Mouse (Mus musculus): ENCODE measurements around the gene Trappc2l. TPM values are rescaled to one million over a fixed set of nuclear protein-coding genes. Genes with fewer than 3 reads are reported as not detected.

The Trappc2l gene
- total and polyA plus RNA-seq, 3 experiments, result 0.75 to 32.2 (median 31.8) TPM

DNA sequence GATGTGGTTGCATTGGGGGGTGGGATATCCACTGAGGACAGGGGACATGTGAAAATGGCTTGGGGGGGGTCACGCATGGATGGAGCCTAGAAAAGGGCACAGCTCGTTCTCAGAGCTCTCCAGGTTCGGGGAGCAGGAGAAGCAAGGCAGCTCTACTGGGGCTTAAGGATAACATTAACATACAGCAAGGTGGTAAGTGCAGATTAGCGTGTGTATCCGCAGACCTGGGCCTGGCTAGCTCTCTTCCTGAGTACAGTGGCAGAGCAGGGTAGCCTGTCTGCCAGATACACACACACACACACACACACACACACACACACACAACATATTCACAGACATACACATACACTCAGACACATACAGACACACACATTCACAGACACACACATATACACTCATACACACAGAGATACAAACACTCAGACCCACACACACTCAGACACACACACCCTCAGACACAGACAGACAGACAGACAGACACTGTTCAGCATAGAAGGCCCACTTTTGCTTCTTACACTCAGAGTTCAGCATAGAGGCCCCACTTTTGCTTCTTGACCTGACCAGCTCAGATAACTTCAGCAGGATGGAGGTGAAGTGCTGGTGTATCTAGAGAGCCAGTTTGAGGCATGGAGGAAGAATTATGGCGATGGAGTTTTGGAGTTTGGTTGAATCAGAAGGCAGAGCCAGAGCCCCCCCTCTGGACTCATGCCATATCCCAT, 7.4 kb downstream of the Trappc2l start:
- no peak for DNase-seq (ENCODE audit: low spot score)
- no peak; the same call in 1 of the 2 replicates for ATAC-seq (ENCODE audit: extremely low read depth, insufficient number of reproducible peaks, low FRiP score, poor library complexity, severe bottlenecking)
- TF ChIP-seq GATA1 (IDR thresholded peaks at IDR 0.05; ENCODE audit: borderline replicate concordance, low read length) (no peak), CTCF (IDR thresholded peaks at IDR 0.05; ENCODE audit: low read depth, low read length) (no peak), TAL1 (conservative IDR thresholded peaks at IDR 0.05; ENCODE audit: low read depth, low read length) (no peak), GATA2 (IDR thresholded peaks at IDR 0.05; ENCODE audit: borderline replicate concordance, low read depth, low read length) (no peak), POLR2AphosphoS5 (IDR thresholded peaks at IDR 0.05; ENCODE audit: insufficient replicate concordance, low read depth, low read length) (no peak)
- H3K4me1 ChIP-seq (ENCODE audit: insufficient read depth, low read depth, low read length), result peaks cover 16% of the 10 kb centered on the region
- no peak overlapping the region for H3K4me3 ChIP-seq (ENCODE audit: low read depth, low read length)
- peaks cover 31% of the 10 kb centered on the region for H3K27me3 ChIP-seq (ENCODE audit: insufficient read depth, low read length)
- no peaks in the 10 kb centered on the region for H3K9me3 ChIP-seq (replicated peaks)
- peaks cover 28% of the 10 kb centered on the region for H3K36me3 ChIP-seq (replicated peaks)

GRCm38 (mm10) chr8:122620446-122620845, 9.0 kb downstream of the Trappc2l start:
- ATAC-seq (ENCODE audit: extremely low read depth, insufficient number of reproducible peaks, low FRiP score, poor library complexity, severe bottlenecking), result no peak
- no peak overlapping the region for H3K4me3 ChIP-seq (ENCODE audit: low read depth, low read length)

DNA sequence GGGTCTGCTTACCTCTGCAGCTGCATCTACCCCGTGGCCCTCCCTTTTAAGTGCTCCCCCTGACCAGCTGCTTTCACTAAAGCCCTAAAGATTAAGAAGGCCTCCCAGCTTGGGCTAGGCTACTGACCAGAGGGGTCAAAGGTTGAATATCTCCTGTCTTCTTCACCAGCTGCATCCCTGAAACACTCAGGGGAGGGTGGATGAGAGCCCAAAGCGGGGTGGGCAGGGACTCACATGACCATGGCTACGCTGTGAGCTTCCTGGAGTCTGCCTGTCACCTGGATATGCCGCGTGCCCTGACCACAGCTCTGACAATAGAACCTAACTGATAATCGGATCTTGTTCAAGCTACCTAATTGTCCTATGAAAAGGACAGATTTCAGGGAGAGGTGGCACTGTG, 11.3 kb downstream of the Trappc2l start, which contains the start of gene Pabpn1l:
Gene Pabpn1l, minus strand, starts transcription at position 13 of the 400 bp plus-strand sequence.
- no peak for TF ChIP-seq GATA2 (IDR thresholded peaks at IDR 0.05; ENCODE audit: borderline replicate concordance, low read depth, low read length)
- TF ChIP-seq POLR2AphosphoS5 (IDR thresholded peaks at IDR 0.05; ENCODE audit: insufficient replicate concordance, low read depth, low read length), result no peak
- no peak for TF ChIP-seq TAL1 (conservative IDR thresholded peaks at IDR 0.05; ENCODE audit: low read depth, low read length)
- TF ChIP-seq CTCF (IDR thresholded peaks at IDR 0.05; ENCODE audit: low read depth, low read length), result no peak
- no peak for TF ChIP-seq GATA1 (IDR thresholded peaks at IDR 0.05; ENCODE audit: borderline replicate concordance, low read length)
- Histone ChIP-seq H3K36me3 (replicated peaks) (peaks cover 11% of the 10 kb centered on the region), H3K9me3 (replicated peaks) (no peaks in the 10 kb centered on the region), H3K4me3 (ENCODE audit: low read depth, low read length) (no peak within 1 kb of the TSS), H3K27me3 (ENCODE audit: insufficient read depth, low read length) (peaks cover 31% of the 10 kb centered on the region), H3K4me1 (ENCODE audit: insufficient read depth, low read depth, low read length) (peaks cover 34% of the 10 kb centered on the region)
- DNase-seq (ENCODE audit: low spot score), result no peak
- no peak for ATAC-seq (ENCODE audit: extremely low read depth, insufficient number of reproducible peaks, low FRiP score, poor library complexity, severe bottlenecking)

More at GRCm38 (mm10) chr8:122620446-122620845, 9.0 kb downstream of the Trappc2l start:
- H3K36me3 ChIP-seq (replicated peaks), result peaks cover 15% of the 10 kb centered on the region
- TF ChIP-seq GATA2 (IDR thresholded peaks at IDR 0.05; ENCODE audit: borderline replicate concordance, low read depth, low read length) (no peak), POLR2AphosphoS5 (IDR thresholded peaks at IDR 0.05; ENCODE audit: insufficient replicate concordance, low read depth, low read length) (no peak), CTCF (IDR thresholded peaks at IDR 0.05; ENCODE audit: low read depth, low read length) (no peak), GATA1 (IDR thresholded peaks at IDR 0.05; ENCODE audit: borderline replicate concordance, low read length) (no peak), TAL1 (conservative IDR thresholded peaks at IDR 0.05; ENCODE audit: low read depth, low read length) (no peak)
- peaks cover 31% of the 10 kb centered on the region for H3K27me3 ChIP-seq (ENCODE audit: insufficient read depth, low read length)
- no peak for DNase-seq (ENCODE audit: low spot score)
- H3K9me3 ChIP-seq (replicated peaks), result no peaks in the 10 kb centered on the region
- H3K4me1 ChIP-seq (ENCODE audit: insufficient read depth, low read depth, low read length), result peaks cover 16% of the 10 kb centered on the region

DNA sequence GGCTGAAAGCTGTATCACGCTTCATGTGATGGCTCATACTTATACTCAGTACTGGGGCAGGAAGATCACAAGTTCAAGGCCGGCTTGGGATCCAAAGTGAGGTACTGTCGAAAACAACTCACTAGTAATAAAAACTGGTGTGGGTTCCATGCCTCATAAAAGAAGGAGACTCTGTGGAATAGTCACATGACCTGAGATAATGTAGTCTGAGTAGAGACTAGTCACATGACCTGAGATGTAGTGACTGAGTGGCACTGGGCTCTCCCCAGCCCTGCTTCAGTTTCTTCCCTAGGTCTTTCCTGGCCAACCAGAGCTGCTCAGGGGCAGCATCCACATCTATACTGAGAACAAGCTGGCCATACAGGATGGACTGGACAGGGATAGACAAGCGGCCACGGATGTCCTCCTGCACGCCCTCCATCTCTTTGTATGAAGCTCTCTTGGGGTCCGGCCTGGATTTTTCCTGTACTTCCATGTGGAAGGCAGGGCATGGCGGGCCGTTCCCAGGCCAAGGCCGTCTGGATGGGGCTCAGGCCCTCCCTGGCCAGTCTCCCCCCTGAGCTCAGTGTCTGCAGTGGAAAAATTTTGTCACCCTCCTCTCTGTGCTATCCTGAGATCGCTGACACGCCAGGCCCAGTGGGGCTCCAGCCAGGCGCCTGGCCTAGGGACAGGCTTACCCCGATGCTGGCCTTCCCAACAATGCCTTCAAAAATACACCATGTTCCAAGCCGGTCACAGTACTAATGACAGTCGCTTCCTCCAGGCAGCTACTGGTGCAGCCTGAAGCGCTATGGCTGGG, 12.6 kb downstream of the Trappc2l start:
- ATAC-seq (ENCODE audit: extremely low read depth, insufficient number of reproducible peaks, low FRiP score, poor library complexity, severe bottlenecking) (no peak), DNase-seq (ENCODE audit: low spot score) (no peak)
- no peak overlapping the region for H3K4me3 ChIP-seq (ENCODE audit: low read depth, low read length)
- TF ChIP-seq CTCF (IDR thresholded peaks at IDR 0.05; ENCODE audit: low read depth, low read length), result no peak
- TF ChIP-seq TAL1 (conservative IDR thresholded peaks at IDR 0.05; ENCODE audit: low read depth, low read length), result no peak
- no peak for TF ChIP-seq GATA2 (IDR thresholded peaks at IDR 0.05; ENCODE audit: borderline replicate concordance, low read depth, low read length)
- TF ChIP-seq POLR2AphosphoS5 (IDR thresholded peaks at IDR 0.05; ENCODE audit: insufficient replicate concordance, low read depth, low read length), result no peak
- no peaks in the 10 kb centered on the region for H3K9me3 ChIP-seq (replicated peaks)
- peaks cover 31% of the 10 kb centered on the region for H3K27me3 ChIP-seq (ENCODE audit: insufficient read depth, low read length)
- peaks cover 24% of the 10 kb centered on the region for H3K36me3 ChIP-seq (replicated peaks)
- H3K4me1 ChIP-seq (ENCODE audit: insufficient read depth, low read depth, low read length), result peaks cover 33% of the 10 kb centered on the region

- ATAC-seq (ENCODE audit: extremely low read depth, insufficient number of reproducible peaks, low FRiP score, poor library complexity, severe bottlenecking) (no peak), DNase-seq (ENCODE audit: low spot score) (no peak)
- Histone ChIP-seq H3K9me3 (replicated peaks) (no peaks in the 10 kb centered on the region), H3K27me3 (ENCODE audit: insufficient read depth, low read length) (peaks cover 31% of the 10 kb centered on the region), H3K36me3 (replicated peaks) (peaks cover 30% of the 10 kb centered on the region), H3K4me1 (ENCODE audit: insufficient read depth, low read depth, low read length) (peaks cover 35% of the 10 kb centered on the region), H3K4me3 (ENCODE audit: low read depth, low read length) (no peak overlapping the region)
- no peak for TF ChIP-seq GATA2 (IDR thresholded peaks at IDR 0.05; ENCODE audit: borderline replicate concordance, low read depth, low read length)
- no peak for TF ChIP-seq TAL1 (conservative IDR thresholded peaks at IDR 0.05; ENCODE audit: low read depth, low read length)
- TF ChIP-seq GATA1 (IDR thresholded peaks at IDR 0.05; ENCODE audit: borderline replicate concordance, low read length), result no peak
- TF ChIP-seq CTCF (IDR thresholded peaks at IDR 0.05; ENCODE audit: low read depth, low read length), result no peak
- TF ChIP-seq POLR2AphosphoS5 (IDR thresholded peaks at IDR 0.05; ENCODE audit: insufficient replicate concordance, low read depth, low read length), result no peak
Measured at GRCm38 (mm10) chr8:122624653-122625052, 13.2 kb downstream of the Trappc2l start.

GRCm38 (mm10) chr8:122625811-122626210, 14.4 kb downstream of the Trappc2l start:
- Histone ChIP-seq H3K9me3 (replicated peaks) (no peaks in the 10 kb centered on the region), H3K27me3 (ENCODE audit: insufficient read depth, low read length) (peaks cover 24% of the 10 kb centered on the region), H3K36me3 (replicated peaks) (peaks cover 42% of the 10 kb centered on the region), H3K4me1 (ENCODE audit: insufficient read depth, low read depth, low read length) (peaks cover 32% of the 10 kb centered on the region), H3K4me3 (ENCODE audit: low read depth, low read length) (no peak overlapping the region)
- no peak; the same call in 1 of the 2 replicates for TF ChIP-seq POLR2AphosphoS5 (IDR thresholded peaks at IDR 0.05; ENCODE audit: insufficient replicate concordance, low read depth, low read length)
- no peak for TF ChIP-seq TAL1 (conservative IDR thresholded peaks at IDR 0.05; ENCODE audit: low read depth, low read length)
- TF ChIP-seq CTCF (IDR thresholded peaks at IDR 0.05; ENCODE audit: low read depth, low read length), result no peak
- no peak for TF ChIP-seq GATA1 (IDR thresholded peaks at IDR 0.05; ENCODE audit: borderline replicate concordance, low read length)
- no peak for TF ChIP-seq GATA2 (IDR thresholded peaks at IDR 0.05; ENCODE audit: borderline replicate concordance, low read depth, low read length)
- ATAC-seq (ENCODE audit: extremely low read depth, insufficient number of reproducible peaks, low FRiP score, poor library complexity, severe bottlenecking), result no peak
- DNase-seq (ENCODE audit: low spot score), result no peak

All from G1E (cell line).